ENCODE assay signal across 8 mouse cellular contexts in the genomic region with DNA sequence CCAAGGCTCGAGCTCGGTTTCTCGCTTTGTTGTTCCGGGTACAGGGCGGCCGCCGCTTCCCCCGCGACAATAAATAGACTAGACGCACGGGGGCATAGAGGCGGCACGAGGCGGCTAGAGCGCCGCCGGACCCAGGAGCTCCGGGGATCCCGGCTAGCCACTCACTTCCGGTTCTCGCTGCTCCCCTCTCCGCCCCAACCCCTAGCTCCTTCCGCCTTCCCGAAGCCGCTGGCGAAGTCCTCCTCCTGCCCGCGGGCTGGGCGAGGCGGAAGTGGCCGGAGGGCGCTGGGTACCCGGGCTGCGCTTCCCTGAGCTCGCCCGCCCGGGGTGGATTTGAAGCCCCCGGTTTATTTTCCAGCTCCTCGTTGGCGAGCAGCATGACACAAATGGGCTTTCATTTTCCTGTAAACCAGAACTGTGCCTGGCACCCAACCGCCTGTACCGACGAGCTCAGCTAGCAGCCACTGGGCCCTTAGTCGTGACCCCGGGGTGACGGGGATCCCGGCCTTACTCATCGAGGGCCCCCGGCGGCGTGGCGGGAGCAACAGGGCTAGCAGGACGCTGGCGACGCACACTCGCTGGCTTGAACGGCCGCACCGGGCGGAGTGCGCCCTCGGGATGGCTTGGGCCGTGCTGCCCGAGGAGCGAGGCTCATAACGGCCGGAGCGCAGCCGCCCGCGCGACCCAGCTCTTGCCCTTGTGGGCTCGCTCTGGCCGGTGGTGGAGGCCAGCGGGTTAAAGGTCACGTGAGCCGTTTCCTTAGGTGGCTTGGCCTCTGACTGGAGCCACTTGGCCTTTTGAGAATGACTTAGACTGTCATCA. TPM values are rescaled to one million over a fixed set of nuclear protein-coding genes. Genes with fewer than 3 reads are reported as not detected.
DNase-seq lines count a peak whose midpoint lies in the region; ATAC-seq lines count a peak whose summit lies in the region.

A gene (minus strand): TSS at position 667 of the 822 bp plus-strand sequence.

- DNase-seq in T-cell, adult 2 months (ENCODE audit: low spot score) = peak; percentile 94
- peak; percentile 94 to 96 for DNase-seq in cerebellum, postnatal 25 days
- DNase-seq in frontal cortex, postnatal 25 days (ENCODE audit: low spot score in 2 of 2) = peak; percentile 87 to 90
- DNase-seq in hindbrain, embryonic 14.5 days (ENCODE audit: low spot score) = peak; percentile 95
- peak; percentile 96 for DNase-seq in layer of hippocampus, postnatal 36 days
- peak; percentile 97 for DNase-seq in lung, postnatal 36 days
- DNase-seq in right cerebral cortex, adult 18-20 months = peak; percentile 97
- DNase-seq in urinary bladder, postnatal 10 days (ENCODE audit: low spot score) = peak; percentile 78

- peaks cover 33% of the 10 kb centered on the region for H3K4me1 ChIP-seq in hindbrain, embryonic 14.5 days (replicated peaks; ENCODE audit: control insufficient read depth, insufficient read depth, low read length)

- H3K27me3 ChIP-seq in hindbrain, embryonic 14.5 days (ENCODE audit: control insufficient read depth, insufficient read depth, low read length) = no peaks in the 10 kb centered on the region

- under 1% methylated on average over 77 of the region's 77 CpGs for WGBS in hindbrain, embryonic 14.5 days

- no peaks in the 10 kb centered on the region for H3K36me3 ChIP-seq in hindbrain, embryonic 14.5 days (replicated peaks; ENCODE audit: control insufficient read depth, insufficient read depth)

- no peaks in the 10 kb centered on the region for H3K9me3 ChIP-seq in hindbrain, embryonic 14.5 days (ENCODE audit: control insufficient read depth, low read length)

- H3K9ac ChIP-seq in hindbrain, embryonic 14.5 days = peak within 1 kb of the TSS; percentile 99

- peak within 1 kb of the TSS; percentile 92 for H3K4me3 ChIP-seq in hindbrain, embryonic 14.5 days (replicated peaks; ENCODE audit: low read length)

- ATAC-seq in hindbrain, embryonic 14.5 days (ENCODE audit: low FRiP score) = peak; percentile 99

- peak within 1 kb of the TSS; percentile 98 for H3K4me2 ChIP-seq in hindbrain, embryonic 14.5 days (replicated peaks)

- peak within 1 kb of the TSS; percentile 96 for H3K27ac ChIP-seq in hindbrain, embryonic 14.5 days

RNA-seq across cellular contexts. Expression of the gene that starts here (rescaled TPM):
- 88.7 and 90.5 TPM in 2 replicates for polyA plus RNA-seq in hindbrain, embryonic 14.5 days (2014; fragmentation: Nextera tagmentation; extraction: Ambion mirVana)
- total RNA-seq in layer of hippocampus, postnatal 36 days (2021) = 10 to 100 TPM; 68.0 to 75.6 TPM

Comparison
In these comparisons a context has a peak if more than half of its experiments do, and no peak if none do; other contexts are left out.
1. Peak in every context shown above with its lines: DNase-seq, ATAC-seq, H3K4me3 ChIP-seq and H3K27ac ChIP-seq.